Mouse (Mus musculus): ENCODE measurements at regions not wholly inside any gene's neighbourhood (a gene's known extent, or its start where the extent isn't known, plus 50 kb on each side); places are given as distances from the start of the nearest gene placed in this dataset.

GRCm38 (mm10) chrX:57921294-57921693, 101.2 kb upstream of the Zic3 start:
- no peak overlapping the region for H3K27ac ChIP-seq
- DNase-seq = peak in 1 of 2 experiments; percentile 2
- WGBS = 25% methylated on average over 16 of the region's 16 CpGs
- TF ChIP-seq POLR2A (IDR thresholded peaks at IDR 0.05; ENCODE audit: insufficient read depth, low read depth, low read length) = no peak
- no peak for TF ChIP-seq CTCF (IDR thresholded peaks at IDR 0.05)
- TF ChIP-seq EP300 (IDR thresholded peaks at IDR 0.05; ENCODE audit: insufficient read depth, low read depth, low read length) = no peak
- H3K4me3 ChIP-seq = no peak overlapping the region
- H3K27me3 ChIP-seq (ENCODE audit: control insufficient read depth, insufficient read depth, low read length) = peaks cover 7% of the 10 kb centered on the region
- no peak overlapping the region for H3K9ac ChIP-seq (ENCODE audit: low read depth, low read length)
- H3K79me2 ChIP-seq (replicated peaks; ENCODE audit: control insufficient read depth, insufficient read depth, low read length) = no peaks in the 10 kb centered on the region
- intact Hi-C loops (cut with DNase I) = loop anchor here (5.0 kb wide), 1 partner anchor 111 kb away; no protein-coding TSS in a partner anchor
- no peaks in the 10 kb centered on the region for H3K36me3 ChIP-seq (ENCODE audit: control insufficient read depth, insufficient read depth, low read length)
- no peaks in the 10 kb centered on the region for H3K4me1 ChIP-seq (ENCODE audit: control insufficient read depth, insufficient read depth, low read length)

GRCm38 (mm10) chrX:57921821-57922449, 100.6 kb upstream of the Zic3 start:
- Histone ChIP-seq H3K9ac (ENCODE audit: low read depth, low read length) (no peak overlapping the region), H3K4me1 (ENCODE audit: control insufficient read depth, insufficient read depth, low read length) (no peaks in the 10 kb centered on the region), H3K4me3 (no peak overlapping the region), H3K27ac (no peak overlapping the region), H3K79me2 (replicated peaks; ENCODE audit: control insufficient read depth, insufficient read depth, low read length) (no peaks in the 10 kb centered on the region), H3K27me3 (ENCODE audit: control insufficient read depth, insufficient read depth, low read length) (peaks cover 7% of the 10 kb centered on the region), H3K36me3 (ENCODE audit: control insufficient read depth, insufficient read depth, low read length) (no peaks in the 10 kb centered on the region)
- no peak for DNase-seq
- WGBS = 16% methylated on average over 25 of the region's 25 CpGs
- no peak for TF ChIP-seq CTCF (IDR thresholded peaks at IDR 0.05)
- TF ChIP-seq POLR2A (IDR thresholded peaks at IDR 0.05; ENCODE audit: insufficient read depth, low read depth, low read length) = no peak
- TF ChIP-seq EP300 (IDR thresholded peaks at IDR 0.05; ENCODE audit: insufficient read depth, low read depth, low read length) = no peak
- intact Hi-C loops (cut with DNase I) = loop anchor here (5.0 kb wide), 1 partner anchor 110 kb away; no protein-coding TSS in a partner anchor

DNA sequence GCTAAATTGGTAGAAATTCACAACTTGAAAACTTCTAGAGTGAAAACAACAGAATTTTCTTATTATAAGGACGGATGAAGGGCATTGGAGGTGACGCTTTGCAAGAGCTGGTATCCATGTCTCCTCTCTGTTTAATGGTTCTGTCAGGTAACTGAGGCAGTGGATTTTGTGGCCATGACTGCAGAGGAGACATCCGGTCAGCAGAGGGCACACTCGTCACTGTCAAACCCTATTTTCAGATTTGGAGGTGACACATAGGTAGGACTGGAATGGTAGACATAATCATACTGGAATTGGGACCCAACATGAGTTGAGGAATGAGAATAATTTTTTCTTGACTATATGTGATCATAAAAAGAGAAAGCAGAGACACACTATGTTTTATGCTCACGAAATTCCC, 98.7 kb upstream of the Zic3 start:
- Histone ChIP-seq H3K79me2 (replicated peaks; ENCODE audit: control insufficient read depth, insufficient read depth, low read length) (no peaks in the 10 kb centered on the region), H3K27me3 (ENCODE audit: control insufficient read depth, insufficient read depth, low read length) (peaks cover 5% of the 10 kb centered on the region), H3K27ac (no peak overlapping the region), H3K9ac (ENCODE audit: low read depth, low read length) (no peak overlapping the region), H3K4me1 (ENCODE audit: control insufficient read depth, insufficient read depth, low read length) (no peaks in the 10 kb centered on the region), H3K4me3 (no peak overlapping the region), H3K36me3 (ENCODE audit: control insufficient read depth, insufficient read depth, low read length) (no peaks in the 10 kb centered on the region)
- DNase-seq = no peak
- TF ChIP-seq EP300 (IDR thresholded peaks at IDR 0.05; ENCODE audit: insufficient read depth, low read depth, low read length) (no peak), CTCF (IDR thresholded peaks at IDR 0.05) (peak; percentile 36)
- intact Hi-C loops (cut with DNase I) = loop anchor here (5.0 kb wide), 1 partner anchor 108 kb away; no protein-coding TSS in a partner anchor
- WGBS = 35% methylated on average over 5 of the region's 5 CpGs

GRCm38 (mm10) chrX:57935621-57936020, 86.9 kb upstream of the Zic3 start:
- Histone ChIP-seq H3K27me3 (ENCODE audit: control insufficient read depth, insufficient read depth, low read length) (no peaks in the 10 kb centered on the region), H3K4me3 (no peak overlapping the region), H3K9ac (ENCODE audit: low read depth, low read length) (no peak overlapping the region), H3K4me1 (ENCODE audit: control insufficient read depth, insufficient read depth, low read length) (no peaks in the 10 kb centered on the region), H3K27ac (no peak overlapping the region), H3K79me2 (replicated peaks; ENCODE audit: control insufficient read depth, insufficient read depth, low read length) (no peaks in the 10 kb centered on the region), H3K36me3 (ENCODE audit: control insufficient read depth, insufficient read depth, low read length) (no peaks in the 10 kb centered on the region)
- WGBS = 20% methylated on average over 3 of the region's 3 CpGs
- TF ChIP-seq POLR2A (IDR thresholded peaks at IDR 0.05; ENCODE audit: insufficient read depth, low read depth, low read length) (no peak), EP300 (IDR thresholded peaks at IDR 0.05; ENCODE audit: insufficient read depth, low read depth, low read length) (no peak), CTCF (IDR thresholded peaks at IDR 0.05) (no peak)
- intact Hi-C loops (cut with DNase I) = no loop called here
- DNase-seq = no peak

DNA sequence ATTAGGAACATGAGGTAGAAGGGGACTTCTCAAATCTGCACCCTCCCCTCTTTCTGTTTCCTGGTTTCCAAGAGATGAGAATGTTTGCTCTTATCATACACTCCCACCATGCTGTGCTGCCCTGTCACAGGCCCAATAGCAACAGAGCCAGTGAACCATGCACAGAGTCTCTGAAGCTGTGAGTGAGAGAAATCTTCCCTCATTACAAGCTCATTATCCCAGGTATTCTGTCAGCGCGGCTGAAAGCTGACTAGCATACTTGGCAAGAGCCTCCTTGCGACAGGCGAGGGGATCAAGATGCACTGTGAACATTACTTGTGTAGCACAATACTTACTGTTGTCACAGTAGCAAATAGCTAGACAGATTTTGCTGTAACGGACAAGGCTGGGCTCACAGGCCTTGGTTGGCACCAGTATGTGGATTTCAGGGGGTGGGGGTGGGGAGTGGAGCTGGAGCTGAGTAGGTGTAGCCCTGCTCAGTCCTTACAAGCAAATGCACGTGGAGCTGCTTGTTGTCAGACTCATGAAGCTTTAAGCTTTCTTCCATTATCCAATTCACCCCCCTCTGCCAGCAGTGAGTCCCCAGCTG, 84.2 kb upstream of the Zic3 start:
- Histone ChIP-seq H3K9ac (ENCODE audit: low read depth, low read length) (no peak overlapping the region), H3K27me3 (ENCODE audit: control insufficient read depth, insufficient read depth, low read length) (no peaks in the 10 kb centered on the region), H3K4me1 (ENCODE audit: control insufficient read depth, insufficient read depth, low read length) (no peaks in the 10 kb centered on the region), H3K27ac (no peak overlapping the region), H3K36me3 (ENCODE audit: control insufficient read depth, insufficient read depth, low read length) (no peaks in the 10 kb centered on the region), H3K4me3 (no peak overlapping the region), H3K79me2 (replicated peaks; ENCODE audit: control insufficient read depth, insufficient read depth, low read length) (no peaks in the 10 kb centered on the region)
- no peak for TF ChIP-seq CTCF (IDR thresholded peaks at IDR 0.05)
- no peak for TF ChIP-seq EP300 (IDR thresholded peaks at IDR 0.05; ENCODE audit: insufficient read depth, low read depth, low read length)
- TF ChIP-seq POLR2A (IDR thresholded peaks at IDR 0.05; ENCODE audit: insufficient read depth, low read depth, low read length) = no peak
- DNase-seq = no peak
- intact Hi-C loops (cut with DNase I) = no loop called here
- WGBS = 54% methylated on average over 6 of the region's 6 CpGs

DNA sequence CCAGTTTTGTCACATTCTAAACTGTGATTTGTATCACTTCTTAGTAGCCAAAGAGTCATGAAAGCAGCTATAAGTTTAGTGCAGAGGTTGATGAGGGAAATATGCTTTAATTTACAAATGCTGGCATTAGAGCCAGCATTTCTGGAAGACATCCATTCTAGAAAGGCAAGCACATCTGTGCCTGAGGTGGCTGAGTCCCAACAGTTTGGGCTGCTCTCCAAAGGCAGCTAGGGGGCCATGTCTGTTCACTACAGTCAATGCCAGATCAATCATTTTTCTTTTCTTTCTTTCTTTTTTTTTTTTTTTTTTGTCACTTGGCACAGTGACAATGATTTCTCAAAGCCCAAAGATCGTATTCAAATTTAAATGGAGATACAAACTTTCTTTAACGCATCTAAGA, 71.6 kb upstream of the Zic3 start:
- TF ChIP-seq CTCF (IDR thresholded peaks at IDR 0.05) (no peak), EP300 (IDR thresholded peaks at IDR 0.05; ENCODE audit: insufficient read depth, low read depth, low read length) (no peak), POLR2A (IDR thresholded peaks at IDR 0.05; ENCODE audit: insufficient read depth, low read depth, low read length) (no peak)
- no peak overlapping the region for H3K27ac ChIP-seq
- H3K9ac ChIP-seq (ENCODE audit: low read depth, low read length) = no peak overlapping the region
- H3K4me3 ChIP-seq = no peak overlapping the region
- no peaks in the 10 kb centered on the region for H3K4me1 ChIP-seq (ENCODE audit: control insufficient read depth, insufficient read depth, low read length)
- WGBS = 65% methylated on average over 2 of the region's 2 CpGs
- no peaks in the 10 kb centered on the region for H3K36me3 ChIP-seq (ENCODE audit: control insufficient read depth, insufficient read depth, low read length)
- no peaks in the 10 kb centered on the region for H3K27me3 ChIP-seq (ENCODE audit: control insufficient read depth, insufficient read depth, low read length)
- intact Hi-C loops (cut with DNase I) = no loop called here
- no peak for DNase-seq
- H3K79me2 ChIP-seq (replicated peaks; ENCODE audit: control insufficient read depth, insufficient read depth, low read length) = no peaks in the 10 kb centered on the region
